Mouse (Mus musculus) ES-Bruce4 (cell line): ENCODE measurements around the gene Heg1. TPM values are rescaled to one million over a fixed set of nuclear protein-coding genes. Genes with fewer than 3 reads are reported as not detected.

ENCODE experiments used
- H3K27ac ChIP-seq: 2 replicates; pipeline ENCODE4 v1.5.1; 2012; ENCODE audit warnings: low read length, inconsistent platforms; ENCODE audit not compliant: insufficient read depth
- H3K27me3 ChIP-seq: 2 replicates; pipeline ENCODE4 v1.6.1; 2012; ENCODE audit warnings: mild to moderate bottlenecking, low read length, inconsistent platforms; ENCODE audit not compliant: control insufficient read depth, poor library complexity, insufficient read depth, severe bottlenecking
- H3K36me3 ChIP-seq: 2 replicates; pipeline ENCODE4 v1.6.1; 2012; ENCODE audit warnings: inconsistent platforms, mild to moderate bottlenecking, low read length, moderate library complexity; ENCODE audit not compliant: control insufficient read depth, poor library complexity, insufficient read depth, severe bottlenecking
- H3K4me1 ChIP-seq: one replicate; pipeline ENCODE4 v1.8.1; 2011; ENCODE audit warnings: low read length; ENCODE audit not compliant: control insufficient read depth, insufficient read depth
- H3K4me3 ChIP-seq: 2 replicates; pipeline ENCODE4 v1.5.1; 2011; ENCODE audit warnings: low read depth, mild to moderate bottlenecking, low read length
- H3K9ac ChIP-seq: 2 replicates; pipeline ENCODE4 v1.6.1; 2012; ENCODE audit warnings: low read depth, mild to moderate bottlenecking, inconsistent platforms; ENCODE audit not compliant: poor library complexity, severe bottlenecking
- H3K9me3 ChIP-seq: replicated peaks from 2 replicates; pipeline ENCODE4 v1.6.1; 2012; ENCODE audit warnings: mild to moderate bottlenecking, low read length, inconsistent platforms; ENCODE audit not compliant: control insufficient read depth, poor library complexity, insufficient read depth, severe bottlenecking
- CTCF ChIP-seq: IDR thresholded peaks from one replicate; pipeline ENCODE4 v1.8.1; 2011; ENCODE audit warnings: low read depth, low read length
- EP300 ChIP-seq: IDR thresholded peaks from 2 replicates; pipeline ENCODE4 v1.6.1; 2011; ENCODE audit warnings: low read depth, low read length; ENCODE audit not compliant: insufficient read depth
- POLR2A ChIP-seq: IDR thresholded peaks from one replicate; pipeline ENCODE4 v1.8.1; 2011; ENCODE audit warnings: low read length; ENCODE audit not compliant: insufficient read depth
- polyA plus RNA-seq: library from polyadenylated mRNA; stranded (reverse); fragments of >200 nt; gene quantifications from 2 replicates; pipeline ENCODE4 v1.2.4, GENCODE M21; 2011; ENCODE audit warnings: low read depth; ENCODE audit not compliant: missing spikeins, insufficient read depth, insufficient read length

Heg1 gene
- polyA plus RNA-seq, 1 experiment = 21.7 TPM

- no peak overlapping the region for H3K4me3 ChIP-seq
- TF ChIP-seq EP300 (no peak), CTCF (no peak), POLR2A (no peak)
- H3K36me3 ChIP-seq = no peaks in the 10 kb centered on the region
- H3K9ac ChIP-seq = no peak overlapping the region
- H3K4me1 ChIP-seq = no peaks in the 10 kb centered on the region
- H3K27me3 ChIP-seq = no peaks in the 10 kb centered on the region
- no peaks in the 10 kb centered on the region for H3K9me3 ChIP-seq
- no peak overlapping the region for H3K27ac ChIP-seq
These were observed 26.0 kb upstream of the Heg1 start for GRCm38 (mm10) chr16:33658121-33658520.

- no peak overlapping the region for H3K9ac ChIP-seq
- H3K36me3 ChIP-seq = no peaks in the 10 kb centered on the region
- no peak overlapping the region for H3K27ac ChIP-seq
- no peaks in the 10 kb centered on the region for H3K4me1 ChIP-seq
- no peaks in the 10 kb centered on the region for H3K9me3 ChIP-seq
- no peak overlapping the region for H3K4me3 ChIP-seq
- H3K27me3 ChIP-seq = no peaks in the 10 kb centered on the region
- TF ChIP-seq POLR2A = no peak
- no peak for TF ChIP-seq CTCF
- no peak for TF ChIP-seq EP300
These were observed 24.6 kb upstream of the Heg1 start for GRCm38 (mm10) chr16:33659521-33659920.

DNA sequence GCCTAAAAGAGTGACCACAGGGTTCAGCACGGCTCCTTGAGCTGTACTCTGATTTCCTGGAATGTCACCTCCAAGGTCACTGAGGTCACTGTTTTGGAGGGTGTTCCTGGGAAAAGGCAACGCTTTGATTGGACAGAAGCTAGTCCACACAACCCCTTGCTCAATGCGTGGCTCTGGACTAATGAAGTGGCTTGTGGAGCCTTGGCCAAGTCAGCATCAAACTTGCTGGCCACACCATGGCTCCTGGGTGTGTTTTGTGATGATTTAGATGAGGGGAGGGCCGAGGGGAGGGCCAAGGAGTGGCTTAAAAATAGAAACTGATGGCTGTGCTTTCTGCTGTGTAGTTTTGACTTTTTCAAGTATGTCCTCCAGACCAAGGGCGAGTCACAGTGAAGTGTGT is 24.0 kb upstream of the Heg1 start:
- H3K27me3 ChIP-seq = no peaks in the 10 kb centered on the region
- TF ChIP-seq CTCF (no peak), POLR2A (no peak), EP300 (no peak)
- H3K36me3 ChIP-seq = no peaks in the 10 kb centered on the region

GRCm38 (mm10) chr16:33662841-33663240 is 21.3 kb upstream of the Heg1 start:
- Histone ChIP-seq H3K4me1 (no peaks in the 10 kb centered on the region), H3K4me3 (no peak overlapping the region), H3K27ac (no peak overlapping the region), H3K36me3 (no peaks in the 10 kb centered on the region), H3K9ac (no peak overlapping the region), H3K9me3 (no peaks in the 10 kb centered on the region), H3K27me3 (no peaks in the 10 kb centered on the region)
- TF ChIP-seq EP300 = no peak

More for the DNA sequence above, 24.0 kb upstream of the Heg1 start:
- Histone ChIP-seq H3K4me1 (no peaks in the 10 kb centered on the region), H3K4me3 (no peak overlapping the region), H3K9me3 (no peaks in the 10 kb centered on the region), H3K27ac (no peak overlapping the region), H3K9ac (no peak overlapping the region)

GRCm38 (mm10) chr16:33666226-33666625 is 17.9 kb upstream of the Heg1 start:
- no peaks in the 10 kb centered on the region for H3K36me3 ChIP-seq
- no peak overlapping the region for H3K27ac ChIP-seq
- TF ChIP-seq POLR2A (no peak), EP300 (no peak), CTCF (no peak)
- H3K4me1 ChIP-seq = no peaks in the 10 kb centered on the region
- 0 out of 2 replicates have a peak, but pooled peaks cover 2% of the 10 kb centered on the region for H3K9me3 ChIP-seq
- no peak overlapping the region for H3K4me3 ChIP-seq
- no peak overlapping the region for H3K9ac ChIP-seq
- no peaks in the 10 kb centered on the region for H3K27me3 ChIP-seq

- H3K36me3 ChIP-seq = no peaks in the 10 kb centered on the region
- H3K9ac ChIP-seq = no peak overlapping the region
- H3K4me3 ChIP-seq = no peak overlapping the region
- TF ChIP-seq EP300 (no peak), POLR2A (no peak), CTCF (no peak)
- no peaks in the 10 kb centered on the region for H3K27me3 ChIP-seq
- no peak overlapping the region for H3K27ac ChIP-seq
- H3K4me1 ChIP-seq = no peaks in the 10 kb centered on the region
- H3K9me3 ChIP-seq = 0 out of 2 replicates have a peak, but pooled peaks cover 2% of the 10 kb centered on the region
These were observed 17.1 kb upstream of the Heg1 start for GRCm38 (mm10) chr16:33666985-33667538.
